Mouse (Mus musculus): ENCODE measurements around the gene Bdkrb2. TPM values are rescaled to one million over a fixed set of nuclear protein-coding genes. Genes with fewer than 3 reads are reported as not detected.

Bdkrb2 gene
- total RNA-seq, 2 experiments from 2014 or later = 1.6 TPM

GRCm38 (mm10) chr12:105583484-105583883 is 20.5 kb downstream of the Bdkrb2 start:
- no peak for DNase-seq
- intact Hi-C loops (cut with DNase I) = no loop called here

GRCm38 (mm10) chr12:105584851-105585250 is 21.8 kb downstream of the Bdkrb2 start:
- intact Hi-C loops (cut with DNase I) = loop anchor here (1.0 kb wide), 1 partner anchor 87 kb away; no protein-coding TSS in a partner anchor
- peak; percentile 84 to 86 for DNase-seq

GRCm38 (mm10) chr12:105587526-105587925 is 24.5 kb downstream of the Bdkrb2 start:
- DNase-seq = no peak
- intact Hi-C loops (cut with DNase I) = no loop called here

- intact Hi-C loops (cut with DNase I) = no loop called here
- DNase-seq = no peak
These were observed 27.8 kb downstream of the Bdkrb2 start for GRCm38 (mm10) chr12:105590786-105591185.

- no peak for DNase-seq
- intact Hi-C loops (cut with DNase I) = no loop called here
These were observed 29.3 kb downstream of the Bdkrb2 start for GRCm38 (mm10) chr12:105592361-105592761.

- DNase-seq = no peak
- intact Hi-C loops (cut with DNase I) = no loop called here
These were observed 30.4 kb downstream of the Bdkrb2 start for GRCm38 (mm10) chr12:105593471-105593870.

- intact Hi-C loops (cut with DNase I) = no loop called here
- no peak for DNase-seq
These were observed 34.1 kb downstream of the Bdkrb2 start for GRCm38 (mm10) chr12:105597135-105597534.

- no peak for DNase-seq
- intact Hi-C loops (cut with DNase I) = no loop called here
These were observed 35.5 kb downstream of the Bdkrb2 start for GRCm38 (mm10) chr12:105598503-105598902.

GRCm38 (mm10) chr12:105599098-105599497 is 36.1 kb downstream of the Bdkrb2 start:
- intact Hi-C loops (cut with DNase I) = no loop called here

GRCm38 (mm10) chr12:105601586-105601985 is 38.6 kb downstream of the Bdkrb2 start:
- DNase-seq = no peak
- intact Hi-C loops (cut with DNase I) = no loop called here

More at GRCm38 (mm10) chr12:105599098-105599497, 36.1 kb downstream of the Bdkrb2 start:
- no peak for DNase-seq

GRCm38 (mm10) chr12:105602581-105603210 is 39.7 kb downstream of the Bdkrb2 start, which contains the start of gene Bdkrb1:
Bdkrb1 (plus strand) TSS chr12:105603085.
- no peak for DNase-seq
- intact Hi-C loops (cut with DNase I) = no loop called here

- no peak for DNase-seq
- intact Hi-C loops (cut with DNase I) = no loop called here
These were observed 40.9 kb downstream of the Bdkrb2 start for GRCm38 (mm10) chr12:105603904-105604303.

GRCm38 (mm10) chr12:105605212-105605611 is 42.2 kb downstream of the Bdkrb2 start:
- intact Hi-C loops (cut with DNase I) = no loop called here
- no peak for DNase-seq

- intact Hi-C loops (cut with DNase I) = no loop called here
- no peak for DNase-seq
These were observed 43.9 kb downstream of the Bdkrb2 start for GRCm38 (mm10) chr12:105606881-105607280.

GRCm38 (mm10) chr12:105611045-105611444 is 48.0 kb downstream of the Bdkrb2 start:
- no peak for DNase-seq
- intact Hi-C loops (cut with DNase I) = no loop called here

GRCm38 (mm10) chr12:105611748-105612147 is 48.7 kb downstream of the Bdkrb2 start:
- intact Hi-C loops (cut with DNase I) = no loop called here
- peak; percentile 56 to 63 for DNase-seq

GRCm38 (mm10) chr12:105613559-105613958 is 50.5 kb downstream of the Bdkrb2 start:
- DNase-seq = no peak
- intact Hi-C loops (cut with DNase I) = no loop called here

- no peak for DNase-seq
- intact Hi-C loops (cut with DNase I) = no loop called here
These were observed 59.0 kb downstream of the Bdkrb2 start for GRCm38 (mm10) chr12:105622048-105622447.

GRCm38 (mm10) chr12:105622981-105623539 is 60.0 kb downstream of the Bdkrb2 start:
- no peak for DNase-seq
- intact Hi-C loops (cut with DNase I) = no loop called here

- DNase-seq = no peak
- intact Hi-C loops (cut with DNase I) = no loop called here
These were observed 62.8 kb downstream of the Bdkrb2 start for GRCm38 (mm10) chr12:105625798-105626197.

GRCm38 (mm10) chr12:105634374-105635067 is 71.5 kb downstream of the Bdkrb2 start:
- intact Hi-C loops (cut with DNase I) = loop anchor here (10.0 kb wide), 1 partner anchor 90 kb away; no protein-coding TSS in a partner anchor
- no peak for DNase-seq
